Mouse (Mus musculus) kidney, adult 8-10 months (tissue): ENCODE results near the gene Miga2.
A peak's percentile ranks its signal among the peaks of the same experiment; 100 is the strongest.
"Not testable (repeated sequence)": the region's sequence is repeated elsewhere in the genome, so short reads cannot be mapped to it uniquely, and the experiment has no call there.

Source experiments
- DNase-seq, 2 experiments: peaks; one replicate each; pipeline ENCODE4 v3.0.0; 2022

The Miga2 gene

DNA sequence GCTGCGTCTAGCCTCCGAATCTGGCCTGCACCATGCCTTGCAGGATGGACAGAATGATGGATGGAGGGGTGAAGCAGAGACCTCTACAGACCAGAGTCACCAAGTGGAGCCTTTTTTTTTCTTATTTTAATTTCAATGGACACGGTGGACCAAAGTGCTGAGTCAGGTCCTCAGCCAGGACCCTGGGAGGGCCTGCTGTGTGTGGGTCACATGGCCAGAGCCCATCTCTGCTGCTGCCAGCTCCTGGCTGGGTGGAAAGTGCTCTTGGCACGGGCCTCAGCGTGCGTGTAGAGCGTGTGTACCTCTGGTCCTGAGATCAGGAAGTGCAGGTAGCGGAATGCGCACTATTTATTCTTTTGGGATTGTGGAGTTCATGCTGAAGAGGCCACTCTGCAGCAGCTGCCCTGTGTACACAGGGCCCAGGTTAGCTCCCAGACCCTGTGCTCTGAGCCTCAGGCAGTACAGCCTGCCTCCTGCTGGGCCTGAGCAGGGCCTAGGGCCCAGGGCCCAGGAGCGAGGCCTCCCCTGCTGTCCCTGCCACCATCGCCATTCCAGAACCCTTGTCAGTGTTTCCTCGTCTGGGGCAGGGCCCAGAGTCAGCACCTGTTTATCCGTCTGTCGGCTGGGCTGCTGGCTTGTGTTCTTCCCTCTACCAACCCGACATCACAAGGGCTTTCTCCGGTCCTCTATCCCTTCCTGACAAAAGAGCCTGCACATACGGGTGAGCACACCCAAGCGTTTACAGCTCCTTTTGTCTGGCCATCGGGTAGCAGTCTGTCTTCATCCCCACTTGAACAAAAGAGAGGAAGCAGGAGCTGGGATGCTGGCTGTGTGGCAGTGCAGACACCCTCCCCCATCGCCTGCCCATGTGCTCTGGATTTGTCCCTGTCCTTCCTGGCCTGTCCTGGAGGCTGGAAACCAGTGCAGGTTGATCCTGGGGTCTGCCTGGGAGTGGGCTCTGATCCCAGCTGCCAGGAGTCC is 35.4 kb downstream of the Miga2 start:
- DNase-seq, result peak in 1 of 2 experiments; percentile 41

DNA sequence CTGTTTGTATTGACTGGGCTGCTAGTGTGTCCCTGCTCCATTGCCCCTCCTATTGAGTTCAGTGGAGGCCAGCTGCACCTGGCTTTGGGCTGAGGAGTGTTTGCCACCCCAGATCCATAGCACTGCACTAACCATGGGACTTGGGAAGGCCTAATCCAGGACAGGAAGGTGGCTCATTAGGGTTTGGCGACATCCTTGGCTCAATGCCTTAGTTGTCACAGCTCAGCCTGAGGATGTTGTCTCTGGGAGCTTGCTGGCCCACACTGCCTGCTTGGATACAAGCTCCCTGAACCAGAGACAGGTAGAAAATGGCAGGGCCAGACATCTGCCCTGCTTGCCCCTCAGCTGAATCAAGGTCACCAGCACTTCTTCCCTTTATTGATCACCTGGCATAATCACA is 37.5 kb downstream of the Miga2 start:
- no peak for DNase-seq

DNA sequence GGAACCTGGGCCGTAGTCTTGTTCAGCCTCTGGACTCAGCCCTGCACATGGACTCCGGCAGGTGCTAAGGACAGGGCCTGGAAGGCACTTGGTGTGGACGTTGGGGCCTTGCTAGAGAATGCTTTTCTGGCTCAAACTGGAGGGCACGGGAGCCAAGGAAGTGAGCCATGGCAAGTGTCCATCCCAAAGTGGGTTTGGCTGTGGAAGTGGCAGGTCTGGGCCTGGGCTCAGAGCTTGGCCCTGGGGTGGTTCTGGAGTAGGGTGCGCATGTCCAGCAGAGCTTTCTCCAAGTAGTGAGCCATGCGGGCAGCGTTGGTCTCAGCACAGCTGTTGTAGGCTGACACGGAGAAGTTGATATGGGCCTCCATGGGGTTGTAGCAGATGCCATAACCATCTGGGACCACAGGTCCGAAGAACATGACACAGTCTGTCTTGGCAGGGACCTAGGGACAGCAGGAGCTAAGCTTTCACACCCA is 38.4 kb downstream of the Miga2 start:
- DNase-seq, result no peak

DNA sequence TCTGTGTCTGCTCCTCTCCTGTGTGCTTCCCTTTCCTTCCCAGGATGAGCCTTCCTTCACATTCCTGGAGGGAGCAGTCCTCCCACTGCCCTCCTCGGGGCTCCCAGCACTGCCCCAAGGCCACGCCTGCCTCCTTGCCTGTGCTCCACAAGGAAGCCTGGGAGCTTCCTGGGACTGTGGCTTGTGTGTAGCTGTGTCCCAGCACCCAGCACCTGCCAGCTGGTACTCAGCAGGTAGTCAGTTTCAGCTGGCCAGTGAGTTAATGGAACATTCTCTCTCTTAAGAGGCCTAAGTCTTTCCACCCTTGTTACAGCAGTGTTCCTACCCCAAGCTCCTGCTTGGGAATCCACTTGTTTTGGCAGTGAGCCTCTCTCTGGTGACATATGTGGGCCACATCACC is 38.8 kb downstream of the Miga2 start:
- DNase-seq, result no peak

DNA sequence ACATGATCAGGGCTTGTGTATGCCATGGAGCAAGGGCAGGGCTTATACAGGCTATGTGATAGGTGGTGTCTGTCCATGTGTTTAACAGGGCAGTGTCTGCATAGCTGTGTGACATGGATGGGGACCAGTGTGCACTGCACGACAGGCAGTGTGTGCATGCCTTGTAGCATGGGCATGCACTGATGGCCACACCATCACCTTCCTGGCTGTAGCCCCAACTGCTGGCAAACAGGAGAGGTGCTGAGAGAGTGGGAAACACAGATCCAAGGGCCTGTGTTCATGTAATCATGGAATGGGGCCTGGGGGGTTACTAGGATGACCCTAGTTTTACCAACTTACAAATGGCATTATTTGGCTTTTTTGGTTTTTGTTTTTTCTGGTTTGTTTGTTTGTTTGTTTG is 39.8 kb downstream of the Miga2 start:
- DNase-seq, result no peak

DNA sequence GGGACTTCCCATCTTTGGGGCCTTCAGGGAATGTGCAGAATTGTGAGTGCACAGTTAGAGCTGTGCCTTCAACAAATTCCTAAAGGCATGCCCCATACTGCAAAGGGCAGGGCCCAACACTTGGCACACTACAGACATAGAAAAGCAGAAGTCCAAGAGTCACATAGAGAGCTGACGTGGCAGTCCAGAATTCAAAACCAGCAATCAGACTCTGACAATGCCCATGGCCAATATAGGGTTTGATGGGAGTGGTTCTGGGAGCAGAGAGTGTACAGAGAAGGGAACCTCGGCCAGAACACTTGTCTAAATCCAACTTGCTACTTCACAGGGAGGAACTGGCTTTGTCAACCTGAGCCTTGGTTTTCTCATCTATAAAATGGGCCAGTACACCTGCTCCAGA is 43.2 kb downstream of the Miga2 start:
- no peak for DNase-seq

DNA sequence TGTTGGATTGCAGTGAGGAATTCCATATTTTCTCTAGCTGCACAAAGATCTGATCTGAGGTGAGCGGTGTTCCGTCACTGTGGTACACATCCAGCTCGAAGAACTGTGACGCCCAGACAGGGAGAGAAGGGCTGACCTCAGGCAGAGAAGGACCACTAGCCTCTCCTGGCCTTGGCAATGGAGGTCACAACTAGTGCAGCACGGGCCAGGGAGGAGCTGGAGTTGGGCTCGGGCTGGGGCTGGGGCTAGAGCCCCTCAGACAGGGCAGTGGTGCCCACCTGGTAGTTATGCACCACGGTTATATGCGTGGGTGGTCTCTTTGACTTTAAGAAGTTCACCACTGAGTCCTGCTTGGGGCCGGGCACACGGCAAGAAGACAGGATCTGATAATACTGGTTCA is 43.7 kb downstream of the Miga2 start:
- no peak for DNase-seq

DNA sequence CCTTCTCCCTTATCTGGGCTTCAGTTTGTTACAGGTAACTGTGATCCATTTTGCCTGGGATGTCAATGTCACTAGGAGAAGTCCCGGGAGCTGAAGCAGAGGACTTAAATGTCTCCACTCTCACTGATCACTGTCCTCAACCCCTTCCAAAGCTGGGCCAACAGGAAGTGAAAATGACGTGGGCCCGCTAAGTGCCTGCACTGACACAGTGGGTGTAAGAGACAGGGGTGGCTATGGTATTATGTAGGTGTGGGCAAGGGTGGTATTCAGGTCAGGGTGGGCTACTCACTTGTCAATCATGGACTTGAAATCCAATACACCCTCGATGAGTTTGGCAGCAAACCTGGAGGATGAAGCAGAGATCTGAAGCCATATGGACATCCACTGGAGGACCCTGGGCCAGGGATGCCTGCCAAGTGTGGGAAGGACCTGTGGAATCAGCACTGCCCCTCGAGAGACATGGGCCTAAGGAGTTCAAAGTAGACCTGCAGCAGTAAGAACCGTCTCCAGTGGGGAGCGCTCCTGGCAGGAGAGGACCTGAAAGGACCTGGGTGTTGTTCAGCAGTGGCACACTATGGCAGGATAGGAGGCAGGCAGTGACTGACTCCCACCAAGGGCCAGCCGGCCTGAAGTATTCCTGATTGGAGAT is 44.5 kb downstream of the Miga2 start:
- DNase-seq, result no peak

DNA sequence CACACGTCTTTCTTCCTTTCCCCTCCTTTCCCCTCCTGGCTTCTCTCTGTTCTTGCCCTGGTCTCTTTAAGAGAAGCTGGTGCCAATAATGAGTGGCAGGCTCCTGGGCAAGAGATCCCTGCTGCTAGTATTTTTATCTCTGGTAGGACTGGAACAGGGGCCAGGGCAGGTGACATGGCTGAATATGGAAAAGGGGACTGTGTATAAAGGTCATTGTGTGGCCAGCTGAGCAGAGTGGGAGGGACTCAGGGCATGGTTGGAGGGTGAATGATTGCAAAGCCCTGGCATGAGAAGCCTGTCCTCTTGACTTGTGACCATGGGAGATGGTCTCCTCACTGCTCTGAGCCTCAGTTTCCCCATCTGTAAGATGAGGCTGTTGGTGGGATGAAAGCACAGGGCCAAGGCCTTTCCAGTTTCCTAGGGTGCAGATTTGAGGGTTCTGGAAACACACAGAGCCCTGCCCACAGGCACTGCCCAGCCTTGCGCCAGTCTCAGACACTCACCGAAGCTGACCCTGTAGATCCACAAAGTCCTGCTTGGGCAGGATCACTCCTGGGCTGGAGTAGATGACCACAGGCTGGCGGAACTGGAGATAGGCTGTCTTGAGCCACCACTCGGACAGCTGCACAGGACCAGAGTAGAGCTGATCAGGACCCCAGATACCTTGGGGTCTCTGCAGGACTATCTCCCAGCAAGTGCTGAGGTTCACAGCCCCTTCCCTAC is 45.6 kb downstream of the Miga2 start:
- peak; percentile 76 to 86 for DNase-seq

DNA sequence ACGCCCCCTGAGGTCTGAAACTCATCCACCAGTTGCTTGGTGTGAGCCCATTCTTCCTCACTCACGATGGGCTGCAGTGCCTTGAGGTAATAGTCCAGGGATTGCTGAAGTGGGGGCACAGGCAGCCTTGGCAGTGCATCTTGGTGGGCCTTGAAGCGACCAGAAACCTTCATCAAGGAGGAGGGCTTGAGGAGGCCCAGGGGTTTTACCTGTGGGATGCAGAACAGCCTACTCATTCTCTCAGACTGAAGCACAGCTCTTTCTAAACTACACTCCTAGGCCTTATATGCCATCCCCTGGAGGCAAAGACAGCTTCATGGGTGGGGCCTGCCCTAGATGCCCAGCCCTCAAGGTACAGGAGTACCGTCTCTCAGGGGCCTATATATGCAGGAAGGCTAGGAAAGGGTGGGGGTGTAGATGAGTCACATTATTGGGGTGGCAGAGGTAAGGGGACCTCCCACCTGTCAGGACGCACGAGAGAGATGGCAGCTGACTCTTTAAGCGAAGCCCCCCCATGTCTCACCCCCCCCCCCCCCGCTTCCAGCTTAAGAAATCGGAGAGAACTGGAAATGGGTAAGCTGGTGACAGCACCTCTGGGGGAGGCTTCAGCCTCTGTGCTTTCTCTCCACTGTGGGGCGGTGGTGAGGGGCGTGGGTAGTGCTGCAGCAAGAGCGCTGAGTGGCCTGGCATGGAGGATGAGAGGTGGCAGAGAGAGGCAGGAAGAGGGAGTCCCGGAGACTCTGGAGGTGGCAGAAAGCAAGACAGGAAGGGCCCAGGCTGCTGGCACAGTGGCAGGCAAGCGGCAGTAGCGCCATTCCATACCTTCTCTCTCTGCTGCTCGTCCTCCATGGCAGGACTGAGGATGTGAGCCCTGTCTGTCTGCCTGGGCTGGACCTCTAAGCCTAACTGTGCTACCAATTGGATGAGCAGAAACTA is 49.3 kb downstream of the Miga2 start:
- DNase-seq, result no peak

DNA sequence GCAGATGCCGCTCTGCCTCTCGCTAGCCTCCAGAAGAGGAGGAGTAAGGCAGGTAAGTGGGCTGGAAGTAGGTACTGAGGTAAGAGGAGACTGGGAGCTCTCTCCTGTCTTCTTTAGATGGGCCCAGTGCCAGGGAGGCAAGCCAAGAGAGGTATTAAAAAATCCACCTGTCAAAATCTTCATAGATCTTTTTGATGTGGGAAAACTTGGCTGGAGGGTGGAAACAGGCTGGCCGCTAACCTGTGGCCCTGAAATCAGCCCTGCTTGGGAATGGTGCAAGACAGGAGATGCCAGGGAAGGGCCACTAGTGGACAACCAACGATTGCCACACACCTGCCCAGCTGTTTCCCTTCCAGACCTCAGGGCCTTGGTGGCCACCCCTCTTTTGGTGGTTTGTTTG is 50.1 kb downstream of the Miga2 start:
- peak in 1 of 2 experiments; percentile 51 for DNase-seq

DNA sequence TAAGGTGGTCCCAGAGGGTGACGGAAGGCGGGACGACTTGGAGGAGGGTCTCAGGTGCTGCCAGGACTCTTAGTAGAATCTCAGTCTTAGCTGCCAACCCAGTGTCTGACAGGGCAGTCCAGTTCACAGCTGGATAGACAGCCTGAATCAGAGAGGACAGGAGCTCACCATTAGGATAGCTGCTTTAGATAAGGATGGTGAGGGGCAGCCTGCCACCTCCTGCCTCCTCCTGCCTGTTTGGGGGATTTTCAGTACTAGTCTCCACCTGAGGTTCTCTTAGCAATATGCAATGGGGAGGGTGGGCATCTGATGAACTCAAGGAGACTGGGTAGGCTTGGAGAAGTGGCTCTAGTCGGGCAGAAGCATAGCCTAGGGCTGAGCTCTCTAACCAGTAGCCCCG is 50.6 kb downstream of the Miga2 start:
- DNase-seq, result no peak

DNA sequence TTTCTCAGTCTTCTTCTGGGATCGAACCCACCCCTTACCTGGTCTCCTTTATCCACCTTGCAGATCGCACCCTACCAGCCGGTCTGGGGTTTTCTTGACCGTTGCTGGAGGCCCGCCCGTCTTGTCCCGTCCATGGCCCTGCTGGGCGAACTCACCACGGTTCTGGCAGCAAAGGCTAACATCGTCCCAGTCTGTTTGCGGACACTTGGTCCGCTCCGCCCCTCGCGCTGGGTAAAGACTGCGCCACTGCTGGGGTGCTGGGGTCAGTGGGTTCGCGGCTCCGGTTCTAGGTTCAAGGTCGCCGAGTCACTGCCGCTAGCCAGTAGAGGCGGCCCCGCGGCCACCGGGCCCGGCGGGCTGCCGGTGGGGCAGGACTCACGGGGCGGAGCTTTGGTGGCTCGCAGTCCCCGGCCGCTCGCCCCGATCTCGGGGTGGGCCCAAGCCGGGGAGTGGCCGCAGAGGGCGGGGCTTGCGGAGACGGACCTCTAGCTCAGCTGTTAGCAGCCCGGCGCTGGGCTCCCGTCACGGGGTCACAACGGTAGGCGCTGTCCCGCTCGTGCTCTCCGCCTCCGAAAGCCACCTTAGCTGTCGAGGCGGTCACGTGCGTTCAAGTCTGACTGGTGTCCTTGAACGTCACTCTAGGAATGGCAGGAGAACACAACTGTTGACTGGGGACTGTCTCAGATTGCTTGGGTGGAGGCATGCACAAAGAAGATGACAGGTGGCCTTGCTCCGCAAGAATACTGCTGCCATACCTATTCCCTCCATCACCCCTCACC is 51.3 kb downstream of the Miga2 start, which contains the start of gene Crat:
Gene Crat (minus strand): TSS at position 657 of the 779 bp plus-strand sequence.
- peak; percentile 96 to 97 for DNase-seq

DNA sequence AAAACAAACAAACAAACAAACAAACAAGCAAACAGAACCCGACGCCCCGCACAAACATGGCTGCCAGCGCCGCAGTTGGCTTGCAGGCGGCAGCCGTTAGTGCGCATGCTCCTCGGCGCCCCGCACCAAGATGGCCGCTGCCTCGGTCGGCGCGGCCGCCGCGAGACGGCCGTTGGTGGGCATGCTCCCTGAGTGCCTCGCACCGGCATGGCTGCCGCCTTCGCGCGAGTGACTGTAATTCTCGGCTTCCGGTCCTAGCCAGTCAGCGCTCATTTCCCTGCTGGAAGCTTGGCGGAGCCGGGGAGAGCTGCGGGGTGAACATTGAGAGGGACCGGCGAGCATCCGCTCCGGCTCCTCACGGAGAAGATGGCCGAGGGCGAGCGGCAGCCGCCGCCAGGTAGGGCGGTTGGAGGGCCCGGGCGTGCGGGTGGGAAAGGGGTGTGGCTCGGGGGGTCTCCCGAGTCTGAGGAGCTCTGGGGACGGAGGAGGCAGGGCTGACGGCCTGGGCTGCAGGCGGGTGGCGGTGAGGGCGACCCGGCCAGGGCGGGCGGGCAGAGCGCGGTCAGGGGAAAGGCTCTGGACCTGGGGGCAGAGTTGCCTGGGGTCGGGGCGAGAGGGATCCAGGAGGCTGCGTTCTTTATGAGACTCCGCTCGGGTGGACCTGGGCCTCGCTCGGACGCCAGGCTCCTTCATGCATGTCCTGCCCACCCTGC is 52.1 kb downstream of the Miga2 start, which contains the start of gene Ptpa:
Gene Ptpa (plus strand): TSS at position 104 of the 713 bp plus-strand sequence.
- DNase-seq, result peak; percentile 88 to 91

DNA sequence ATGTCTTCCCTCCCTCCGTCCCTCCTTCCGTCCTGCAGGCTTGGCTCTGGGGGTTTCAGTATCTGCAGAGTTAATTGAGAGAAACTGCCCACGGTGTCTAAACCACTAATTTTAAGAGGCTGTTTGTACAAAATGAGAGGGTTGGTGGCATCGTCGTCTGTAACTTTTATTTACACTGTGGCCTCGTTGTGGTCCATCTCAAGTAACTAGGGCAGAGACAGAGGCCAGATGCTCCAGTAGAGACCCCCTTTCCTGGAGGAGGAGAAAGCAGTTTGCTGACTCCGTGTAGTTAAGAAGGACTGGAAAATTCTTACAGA is 52.6 kb downstream of the Miga2 start:
- no peak for DNase-seq

DNA sequence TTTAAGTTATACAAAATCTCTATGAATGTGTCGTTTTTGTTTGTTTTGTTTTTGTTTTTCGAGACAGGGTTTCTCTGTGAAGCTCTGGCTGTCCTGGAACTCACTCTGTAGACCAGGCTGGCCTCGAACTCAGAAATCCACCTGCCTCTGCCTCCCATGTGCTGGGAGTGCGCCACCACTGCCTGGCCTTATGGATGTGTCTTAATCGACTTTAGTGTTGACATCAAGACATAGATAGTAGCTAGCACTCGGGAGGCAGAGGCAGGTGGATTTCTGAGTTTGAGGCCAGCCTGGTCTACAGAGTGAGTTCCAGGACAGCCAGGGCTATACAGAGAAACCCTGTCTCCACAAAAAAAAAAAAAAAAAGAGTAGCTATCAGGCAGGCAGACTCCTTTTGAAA is 53.1 kb downstream of the Miga2 start:
- DNase-seq, result not testable (repeated sequence)

DNA sequence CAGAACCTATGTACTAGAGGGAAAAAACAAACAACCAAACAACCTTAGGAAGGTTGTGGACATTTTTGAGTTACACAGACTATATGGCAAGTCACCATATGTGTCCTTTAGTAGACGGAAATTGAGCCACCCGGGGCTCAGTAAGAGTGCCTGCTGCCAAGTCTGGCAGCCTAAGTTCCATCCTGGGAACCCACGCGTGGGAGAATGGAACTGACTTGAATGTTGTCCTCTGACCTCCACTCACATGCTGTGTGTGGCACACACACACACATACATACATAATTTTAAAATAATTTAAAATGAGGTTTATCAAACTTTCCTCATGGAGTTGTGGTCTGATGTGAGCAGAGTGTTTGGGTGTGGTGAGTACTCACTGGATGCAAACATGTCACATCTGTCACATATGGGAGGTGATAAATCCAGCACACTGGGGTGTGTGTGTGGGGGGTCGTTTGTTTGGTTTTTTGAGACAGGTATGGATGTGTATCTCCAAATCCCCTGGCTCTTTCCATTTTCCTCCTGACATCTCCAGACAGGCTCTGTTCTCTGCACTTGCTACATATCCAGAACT is 53.6 kb downstream of the Miga2 start:
- DNase-seq, result no peak

DNA sequence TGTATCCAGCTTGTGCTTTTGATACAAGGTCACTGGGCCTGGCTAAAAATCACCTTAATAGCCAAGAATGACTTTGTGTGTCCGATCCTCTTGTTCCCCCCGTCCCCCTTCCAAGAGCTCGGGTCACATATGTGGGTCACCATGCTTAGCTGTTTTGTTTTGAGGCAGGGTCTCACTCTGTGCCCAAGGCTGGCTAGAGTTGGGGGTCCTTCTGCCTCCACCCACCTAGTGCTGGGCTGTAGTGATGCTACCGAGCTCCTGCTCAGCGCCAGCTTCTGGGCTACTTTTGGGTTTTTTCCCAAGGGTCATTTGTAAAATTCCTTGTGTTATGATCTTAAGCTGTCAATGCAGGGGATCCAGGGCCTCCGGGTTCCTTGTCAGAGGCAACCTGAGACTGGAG is 54.2 kb downstream of the Miga2 start:
- no peak for DNase-seq

DNA sequence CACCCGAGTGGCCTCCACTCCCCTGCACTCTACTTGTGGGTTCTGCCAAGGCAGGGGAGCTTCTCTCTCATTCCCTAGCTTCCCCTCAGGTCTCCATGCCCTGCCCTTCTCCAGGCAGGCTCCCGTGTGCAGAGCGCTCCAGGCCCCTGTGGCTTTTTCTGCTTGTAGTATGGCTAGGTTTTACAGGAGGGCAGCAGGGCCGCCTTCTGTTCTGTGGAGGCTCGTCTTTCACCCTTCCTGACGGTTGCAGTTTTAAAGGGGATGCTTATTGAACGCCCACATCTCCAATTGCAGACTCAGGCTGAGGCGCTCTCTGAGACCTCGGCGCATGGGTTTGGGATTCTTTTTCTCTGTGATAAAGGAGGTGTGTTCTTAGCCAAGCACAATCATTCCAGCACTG is 55.1 kb downstream of the Miga2 start:
- no peak for DNase-seq

DNA sequence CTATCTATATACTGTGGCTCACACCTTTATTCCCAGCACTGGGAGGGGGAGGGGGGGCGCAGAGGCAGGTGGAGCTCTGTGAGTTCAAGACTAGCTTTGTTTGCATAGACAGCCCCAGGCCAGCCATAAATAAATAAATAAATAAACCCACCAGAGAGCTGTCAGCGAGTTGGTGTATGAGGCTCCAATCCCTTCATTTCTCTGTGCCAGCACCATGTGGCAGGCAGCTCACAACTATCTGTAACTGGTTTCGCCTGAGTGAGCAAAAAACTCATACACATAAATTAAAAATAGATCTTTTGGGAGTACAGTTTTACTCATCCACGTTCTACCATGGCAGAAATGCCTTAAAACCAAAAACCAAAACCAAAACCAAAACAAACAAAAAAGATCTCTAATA is 57.4 kb downstream of the Miga2 start:
- no peak for DNase-seq
